Mouse (Mus musculus) limb, embryonic 10.5 days (tissue): Measurements from ENCODE around the gene Plcb3. TPM values are rescaled to one million over a fixed set of nuclear protein-coding genes. Genes with fewer than 3 reads are reported as not detected.

Experiments used
- DNase-seq: peaks from one replicate; pipeline ENCODE4 v3.0.0-alpha.2; 2017; ENCODE audit warnings: low spot score
- H3K27ac ChIP-seq: fragments of 300-500 bp; sonication (generic); 2 replicates; pipeline ENCODE4 v1.5.1; 2016; ENCODE audit warnings: mild to moderate bottlenecking
- H3K27me3 ChIP-seq: fragments of 300-500 bp; sonication (generic); 2 replicates; pipeline ENCODE4 v1.6.1; 2016; ENCODE audit warnings: low read depth, mild to moderate bottlenecking; ENCODE audit not compliant: poor library complexity, severe bottlenecking
- H3K36me3 ChIP-seq: fragments of 300-500 bp; sonication (generic); 2 replicates; pipeline ENCODE4 v1.6.1; 2016; ENCODE audit warnings: mild to moderate bottlenecking, moderate library complexity
- H3K4me1 ChIP-seq: fragments of 300-500 bp; sonication (generic); 2 replicates; pipeline ENCODE4 v1.6.1; 2016
- H3K4me3 ChIP-seq: fragments of 300-500 bp; sonication (generic); 2 replicates; pipeline ENCODE4 v1.5.1; 2016; ENCODE audit warnings: mild to moderate bottlenecking, moderate library complexity
- H3K9me3 ChIP-seq: fragments of 300-500 bp; sonication (generic); replicated peaks from 2 replicates; pipeline ENCODE4 v1.6.1; 2016; ENCODE audit warnings: mild to moderate bottlenecking
- WGBS: fragments of 180-500 bp; shearing (Covaris S2); methylation state at CpG from one replicate; pipeline ENCODE4 v1.1.7; 2016; 5-methylcytosine and 5-hydroxymethylcytosine counted together
- polyA plus RNA-seq: library from polyadenylated mRNA; unstranded; fragments of >200 nt; fragmentation: Nextera tagmentation; extraction: Ambion mirVana; gene quantifications from 2 replicates; pipeline ENCODE4 v1.2.1, GENCODE M21; 2016

Plcb3 gene
- polyA plus RNA-seq, 1 experiment from 2014 or later, result 37.8 TPM

- DNase-seq, result no peak
- Histone ChIP-seq H3K27me3 (peaks cover 40% of the 10 kb centered on the region), H3K27ac (peak overlapping the region; percentile 92), H3K4me3 (peak overlapping the region; percentile 86), H3K9me3 (no peaks in the 10 kb centered on the region), H3K36me3 (peaks cover 3% of the 10 kb centered on the region), H3K4me1 (peaks cover 25% of the 10 kb centered on the region)
- 22% methylated on average over 29 of the region's 29 CpGs for WGBS
These were observed 35.6 kb downstream of the Plcb3 start for GRCm38 (mm10) chr19:6940396-6941351.

- DNase-seq, result no peak
- 90% methylated on average over 20 of the region's 20 CpGs for WGBS
- no peaks in the 10 kb centered on the region for H3K9me3 ChIP-seq
- no peak overlapping the region for H3K27ac ChIP-seq
- no peaks in the 10 kb centered on the region for H3K36me3 ChIP-seq
- peaks cover 25% of the 10 kb centered on the region for H3K4me1 ChIP-seq
- 0 out of 2 replicates have a peak overlapping the region, but pooled peaks have one; percentile 11 for H3K4me3 ChIP-seq
- peaks cover 53% of the 10 kb centered on the region for H3K27me3 ChIP-seq
These were observed 36.9 kb downstream of the Plcb3 start for GRCm38 (mm10) chr19:6939106-6940002.

- no peak overlapping the region for H3K4me3 ChIP-seq
- peaks cover 30% of the 10 kb centered on the region for H3K4me1 ChIP-seq
- WGBS, result 82% methylated on average over 16 of the region's 16 CpGs
- no peaks in the 10 kb centered on the region for H3K9me3 ChIP-seq
- H3K36me3 ChIP-seq, result no peaks in the 10 kb centered on the region
- no peak overlapping the region for H3K27ac ChIP-seq
- H3K27me3 ChIP-seq, result peaks cover 69% of the 10 kb centered on the region
- DNase-seq, result no peak
These were observed 38.5 kb downstream of the Plcb3 start for GRCm38 (mm10) chr19:6937541-6938465.

GRCm38 (mm10) chr19:6936299-6936698 is 40.0 kb downstream of the Plcb3 start:
- Histone ChIP-seq H3K27me3 (peaks cover 84% of the 10 kb centered on the region), H3K36me3 (no peaks in the 10 kb centered on the region), H3K27ac (no peak overlapping the region), H3K4me1 (peaks cover 25% of the 10 kb centered on the region), H3K9me3 (no peaks in the 10 kb centered on the region), H3K4me3 (no peak overlapping the region)
- DNase-seq, result no peak
- 21% methylated on average over 3 of the region's 3 CpGs for WGBS

DNA sequence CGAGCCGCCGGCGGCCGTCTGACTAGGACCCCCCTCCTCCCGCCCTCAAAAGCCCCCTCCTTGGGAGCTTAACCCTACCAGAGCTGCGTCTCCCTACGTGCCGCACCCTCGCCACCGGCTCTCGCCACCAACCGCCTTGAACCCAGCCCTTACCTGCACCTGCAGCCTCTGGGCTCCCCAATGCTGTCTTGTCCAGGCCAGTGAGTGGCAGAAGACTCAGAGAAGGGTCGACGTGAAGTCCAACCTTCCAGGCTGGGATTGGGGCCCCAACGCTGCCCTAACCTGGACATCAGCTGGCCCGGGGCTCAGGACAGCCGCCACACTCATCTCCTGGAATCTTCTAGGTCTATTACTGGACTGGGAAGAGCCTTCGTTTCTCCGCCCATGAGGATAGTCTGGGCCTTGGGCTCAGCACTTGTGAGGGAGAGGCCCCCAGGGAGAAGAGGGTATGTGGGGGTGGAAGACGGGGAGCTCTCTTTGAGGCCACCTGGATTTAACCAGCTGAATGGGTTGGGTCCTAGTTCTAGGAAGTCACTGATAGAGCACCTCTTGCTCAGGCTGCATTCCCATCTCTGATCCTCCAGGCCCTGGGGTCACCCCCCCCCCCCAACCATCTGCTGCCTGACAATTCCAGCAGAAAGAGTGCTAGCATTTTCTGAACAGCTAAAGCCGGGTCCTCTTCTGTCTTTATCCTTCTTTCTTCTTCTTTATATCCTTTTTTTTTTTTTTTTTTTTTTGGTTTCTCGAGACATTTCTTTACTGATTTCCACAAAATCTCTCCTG is 41.9 kb downstream of the Plcb3 start, which contains the start of gene Kcnk4:
Gene Kcnk4 (minus strand): TSS at position 321 of the 783 bp plus-strand sequence.
- no peaks in the 10 kb centered on the region for H3K9me3 ChIP-seq
- 9% methylated on average over 23 of the region's 23 CpGs for WGBS
- DNase-seq, result no peak
- peaks cover 8% of the 10 kb centered on the region for H3K4me1 ChIP-seq
- no peak within 1 kb of the TSS for H3K27ac ChIP-seq
- peaks cover 91% of the 10 kb centered on the region for H3K27me3 ChIP-seq
- no peaks in the 10 kb centered on the region for H3K36me3 ChIP-seq
- peak within 1 kb of the TSS; percentile 39 for H3K4me3 ChIP-seq

DNA sequence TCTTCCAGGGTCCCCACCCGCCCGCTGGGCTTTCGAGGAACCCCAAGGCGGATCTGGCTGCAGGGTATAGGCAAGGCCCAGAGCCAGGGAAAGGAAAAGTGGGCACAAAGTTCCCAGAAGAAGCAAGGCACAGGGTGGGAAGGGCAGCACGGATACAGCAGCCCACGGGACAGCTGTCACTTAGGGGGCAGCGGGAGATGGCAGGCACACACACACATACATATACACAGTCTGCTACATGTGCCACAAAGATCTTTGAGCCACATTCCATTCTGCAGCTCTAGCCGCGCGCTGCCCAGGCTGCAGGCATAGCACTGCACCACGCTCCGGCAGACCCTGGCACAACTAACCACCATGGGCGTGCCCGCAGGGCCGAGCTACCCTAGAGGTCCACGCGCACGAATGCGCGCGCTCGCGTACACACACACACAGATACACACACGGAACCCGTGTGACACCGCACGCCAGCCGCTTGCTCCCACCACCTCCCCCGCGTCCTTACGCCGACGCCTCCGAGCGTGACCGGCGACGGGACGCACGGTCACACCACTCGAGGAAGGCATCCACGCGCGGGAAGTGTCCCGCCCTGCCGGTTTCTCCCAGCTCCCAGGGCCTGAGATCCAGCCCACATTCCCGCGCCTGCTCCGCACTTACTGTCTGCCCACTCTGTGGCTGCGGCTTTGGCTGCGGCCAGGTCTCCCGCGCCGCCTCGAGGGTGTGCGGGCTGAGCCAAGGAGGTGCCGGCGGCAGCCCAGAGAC is 42.7 kb downstream of the Plcb3 start:
- Histone ChIP-seq H3K36me3 (no peaks in the 10 kb centered on the region), H3K27ac (no peak overlapping the region), H3K9me3 (no peaks in the 10 kb centered on the region), H3K27me3 (peaks cover 92% of the 10 kb centered on the region), H3K4me3 (peak overlapping the region; percentile 39), H3K4me1 (peaks cover 8% of the 10 kb centered on the region)
- WGBS, result 5% methylated on average over 58 of the region's 58 CpGs
- DNase-seq, result no peak

DNA sequence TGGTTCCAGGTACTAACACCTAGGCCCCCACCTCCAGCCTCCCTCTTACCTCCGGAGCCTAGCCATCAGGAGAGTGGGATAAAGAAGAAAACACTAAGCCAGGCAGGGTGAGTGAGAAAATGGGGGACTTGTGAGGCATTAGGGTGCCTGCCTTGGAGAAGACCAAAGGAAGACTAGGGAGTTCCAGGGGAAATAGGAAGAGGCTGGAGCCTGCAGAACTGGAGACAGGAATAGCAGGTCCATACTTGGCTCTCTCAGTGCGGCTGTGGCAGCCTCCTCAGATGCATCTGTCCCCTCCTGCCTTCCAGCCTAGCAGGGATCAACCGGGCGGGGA is 43.2 kb downstream of the Plcb3 start:
- 16% methylated on average over 4 of the region's 4 CpGs for WGBS
- no peaks in the 10 kb centered on the region for H3K9me3 ChIP-seq
- peaks cover 92% of the 10 kb centered on the region for H3K27me3 ChIP-seq
- H3K27ac ChIP-seq, result no peak overlapping the region
- no peak for DNase-seq
- H3K4me1 ChIP-seq, result peaks cover 8% of the 10 kb centered on the region
- 0 out of 2 replicates have a peak overlapping the region, but pooled peaks have one; percentile 39 for H3K4me3 ChIP-seq
- H3K36me3 ChIP-seq, result no peaks in the 10 kb centered on the region

DNA sequence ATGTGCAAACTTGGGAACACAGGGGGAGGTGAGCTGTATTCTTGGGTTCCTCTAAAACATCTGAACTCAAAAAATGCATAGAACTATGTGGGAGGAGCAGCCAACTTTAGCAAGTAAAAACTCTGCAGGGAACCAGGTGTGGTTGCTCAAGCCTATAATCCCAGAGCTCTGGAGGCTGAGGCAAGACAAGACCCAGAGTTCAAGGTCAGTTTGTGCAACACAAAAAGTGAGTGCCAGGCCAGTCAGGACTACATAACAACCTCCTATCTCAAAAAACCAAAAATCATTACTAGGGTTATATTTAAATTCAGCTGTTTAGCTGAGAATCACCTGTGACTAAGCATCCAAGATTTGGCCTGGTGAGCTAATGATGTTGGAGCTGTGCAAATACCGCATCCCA is 44.3 kb downstream of the Plcb3 start:
- WGBS, result 50% methylated on average over 1 of the region's 1 CpGs
- Histone ChIP-seq H3K4me1 (peaks cover 10% of the 10 kb centered on the region), H3K27ac (no peak overlapping the region), H3K9me3 (no peaks in the 10 kb centered on the region), H3K4me3 (no peak overlapping the region), H3K27me3 (peaks cover 98% of the 10 kb centered on the region), H3K36me3 (no peaks in the 10 kb centered on the region)
- no peak for DNase-seq

DNA sequence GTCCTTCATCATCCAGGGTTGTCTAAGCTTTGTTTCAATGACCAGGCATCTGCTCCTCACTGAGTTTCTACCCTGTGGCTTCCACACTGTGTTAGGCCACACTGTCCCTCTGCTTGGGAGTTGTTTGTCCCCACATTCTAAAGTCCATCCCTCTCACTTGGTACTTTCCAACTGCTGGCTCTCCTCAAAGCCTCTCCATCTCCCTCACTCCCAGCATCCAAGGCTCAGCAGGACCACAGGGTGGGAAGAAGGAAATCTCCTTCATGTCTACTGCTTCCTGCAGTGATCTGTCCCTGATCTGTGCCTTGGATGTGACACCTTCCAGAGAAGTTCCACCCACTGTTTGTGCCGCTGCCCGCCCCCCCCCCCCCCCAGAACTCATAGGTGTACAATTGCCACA is 45.3 kb downstream of the Plcb3 start:
- H3K36me3 ChIP-seq, result no peaks in the 10 kb centered on the region
- peaks cover 100% of the 10 kb centered on the region for H3K27me3 ChIP-seq
- H3K9me3 ChIP-seq, result 0 out of 2 replicates have a peak, but pooled peaks cover 2% of the 10 kb centered on the region
- no peak overlapping the region for H3K27ac ChIP-seq
- DNase-seq, result no peak
- WGBS, result 0% methylated on average over 2 of the region's 2 CpGs
- no peak overlapping the region for H3K4me3 ChIP-seq
- peaks cover 16% of the 10 kb centered on the region for H3K4me1 ChIP-seq

DNA sequence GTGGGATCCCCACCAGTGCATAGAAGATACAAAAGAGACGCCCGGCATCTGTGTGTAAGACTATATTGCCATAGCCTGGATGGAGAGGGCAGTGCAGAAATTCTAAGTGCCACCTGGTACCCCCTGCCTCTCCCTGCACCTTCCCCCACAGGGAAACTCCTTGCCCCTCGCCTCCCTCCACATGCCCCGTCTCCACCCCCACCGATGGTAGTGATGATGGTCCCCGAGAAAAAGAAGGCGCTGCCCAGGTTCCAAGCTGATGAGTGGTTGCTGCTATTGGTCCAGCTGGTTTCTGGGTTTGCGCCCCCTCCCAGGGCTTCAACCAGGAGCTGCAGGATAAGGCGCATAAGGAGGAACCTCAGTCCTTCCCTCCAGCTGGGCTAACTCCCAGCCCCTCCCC is 48.2 kb downstream of the Plcb3 start:
- Histone ChIP-seq H3K4me1 (peaks cover 19% of the 10 kb centered on the region), H3K36me3 (no peaks in the 10 kb centered on the region), H3K9me3 (0 out of 2 replicates have a peak, but pooled peaks cover 3% of the 10 kb centered on the region), H3K27ac (no peak overlapping the region), H3K27me3 (peaks cover 100% of the 10 kb centered on the region), H3K4me3 (no peak overlapping the region)
- no peak for DNase-seq
- 15% methylated on average over 9 of the region's 9 CpGs for WGBS
